Comparison of ENCODE assay signal across 30 mouse cellular contexts in genomic region chr5:37213709-37214103, GRCm38 (mm10). TPM values are rescaled to one million over a fixed set of nuclear protein-coding genes. Genes with fewer than 3 reads are reported as not detected.
DNase-seq lines count a peak whose midpoint lies in the region; ATAC-seq lines count a peak whose summit lies in the region.
"Had no signal": no experiment of that assay in that cellular context is flagged by ENCODE, and none has a peak within 500 bp of the region (broad histone marks: within the 10 kb centered on the region; RNA-seq: fewer than 3 reads in every experiment).

No protein-coding gene starts in this region.

- DNase-seq in hindbrain, embryonic 10.5 days (ENCODE audit: low spot score), result no peak
- DNase-seq in midbrain, embryonic 11.5 days (ENCODE audit: low spot score, missing footprints), result peak; percentile 53
- DNase-seq in midbrain, embryonic 10.5 days (ENCODE audit: low spot score), result no peak
- DNase-seq in gastrocnemius, postnatal 36 days, result no peak
- DNase-seq: adrenal gland, adult 8-10 months; adrenal gland, postnatal 25 days; cerebellum, adult 11-12 months; cerebellum, adult 9-11 months; forebrain, postnatal 0 days; gastrocnemius, adult 2 months; gastrocnemius, postnatal 25 days; heart, adult 2 months; heart, postnatal 14 days; heart, postnatal 4 days; kidney, adult 18-20 months had no signal

- 0 out of 2 replicates have a peak, but pooled peaks cover 5% of the 10 kb centered on the region for H3K27me3 ChIP-seq in hindbrain, embryonic 12.5 days
- no peaks in the 10 kb centered on the region for H3K27me3 ChIP-seq in hindbrain, embryonic 10.5 days (ENCODE audit: insufficient read depth, poor library complexity, severe bottlenecking)
- no peaks in the 10 kb centered on the region for H3K27me3 ChIP-seq in midbrain, embryonic 11.5 days (ENCODE audit: control insufficient read depth, insufficient read depth, low read length)
- no peaks in the 10 kb centered on the region for H3K27me3 ChIP-seq in midbrain, embryonic 10.5 days (ENCODE audit: low read depth, poor library complexity, severe bottlenecking)
- H3K27me3 ChIP-seq in neural tube, embryonic 13.5 days, result no peaks in the 10 kb centered on the region
- H3K27me3 ChIP-seq in neural tube, embryonic 15.5 days (replicated peaks), result 0 out of 2 replicates have a peak, but pooled peaks cover 3% of the 10 kb centered on the region
- H3K27me3 ChIP-seq: embryonic facial prominence, embryonic 12.5 days; embryonic facial prominence, embryonic 15.5 days had no signal

- H3K9me3 ChIP-seq in hindbrain, embryonic 12.5 days (replicated peaks), result no peaks in the 10 kb centered on the region
- H3K9me3 ChIP-seq in hindbrain, embryonic 10.5 days, result no peaks in the 10 kb centered on the region
- no peaks in the 10 kb centered on the region for H3K9me3 ChIP-seq in midbrain, embryonic 11.5 days (ENCODE audit: control insufficient read depth, low read length)
- H3K9me3 ChIP-seq in midbrain, embryonic 10.5 days (replicated peaks), result no peaks in the 10 kb centered on the region
- no peaks in the 10 kb centered on the region for H3K9me3 ChIP-seq in neural tube, embryonic 13.5 days
- H3K9me3 ChIP-seq in neural tube, embryonic 15.5 days (replicated peaks), result no peaks in the 10 kb centered on the region
- H3K9me3 ChIP-seq: embryonic facial prominence, embryonic 12.5 days; embryonic facial prominence, embryonic 15.5 days; heart, embryonic 10.5 days had no signal

- intact Hi-C loops in gastrocnemius, postnatal 36 days (cut with DNase I), result no loop called here

- WGBS in hindbrain, embryonic 12.5 days, result 78% methylated on average over 4 of the region's 4 CpGs
- WGBS in hindbrain, embryonic 10.5 days, result 83% methylated on average over 4 of the region's 4 CpGs
- WGBS in midbrain, embryonic 11.5 days, result 79% methylated on average over 4 of the region's 4 CpGs
- 82% methylated on average over 4 of the region's 4 CpGs for WGBS in midbrain, embryonic 10.5 days
- WGBS in neural tube, embryonic 13.5 days, result 65% methylated on average over 4 of the region's 4 CpGs
- whole genome bisulfite sequencing in neural tube, embryonic 15.5 days, result 55% methylated on average over 4 of the region's 4 CpGs

- no peak overlapping the region for H3K27ac ChIP-seq in hindbrain, embryonic 12.5 days
- H3K27ac ChIP-seq in hindbrain, embryonic 10.5 days, result no peak overlapping the region
- no peak overlapping the region for H3K27ac ChIP-seq in midbrain, embryonic 11.5 days (ENCODE audit: low read depth, low read length)
- no peak overlapping the region for H3K27ac ChIP-seq in midbrain, embryonic 10.5 days (replicated peaks)
- H3K27ac ChIP-seq in neural tube, embryonic 13.5 days (replicated peaks), result peak overlapping the region; percentile 85
- H3K27ac ChIP-seq in neural tube, embryonic 15.5 days (replicated peaks), result no peak overlapping the region
- H3K27ac ChIP-seq: embryonic facial prominence, embryonic 12.5 days; embryonic facial prominence, embryonic 15.5 days; gastrocnemius, adult 2 months; heart, adult 2 months; heart, embryonic 10.5 days; heart, embryonic 13.5 days; hindbrain, postnatal 0 days had no signal

- no peak overlapping the region for H3K9ac ChIP-seq in hindbrain, embryonic 12.5 days
- no peak overlapping the region for H3K9ac ChIP-seq in midbrain, embryonic 11.5 days (ENCODE audit: low read length)
- H3K9ac ChIP-seq in neural tube, embryonic 13.5 days, result 0 out of 2 replicates have a peak overlapping the region, but pooled peaks have one; percentile 19
- no peak overlapping the region for H3K9ac ChIP-seq in neural tube, embryonic 15.5 days (replicated peaks)
- H3K9ac ChIP-seq: embryonic facial prominence, embryonic 12.5 days; embryonic facial prominence, embryonic 15.5 days; forebrain, postnatal 0 days; heart, embryonic 13.5 days had no signal

- no peak overlapping the region for H3K4me3 ChIP-seq in hindbrain, embryonic 12.5 days
- H3K4me3 ChIP-seq in hindbrain, embryonic 10.5 days, result no peak overlapping the region
- no peak overlapping the region for H3K4me3 ChIP-seq in midbrain, embryonic 11.5 days (ENCODE audit: low read depth, low read length)
- H3K4me3 ChIP-seq in midbrain, embryonic 10.5 days, result no peak overlapping the region
- no peak overlapping the region for H3K4me3 ChIP-seq in neural tube, embryonic 13.5 days
- H3K4me3 ChIP-seq in neural tube, embryonic 15.5 days (replicated peaks), result no peak overlapping the region
- H3K4me3 ChIP-seq: embryonic facial prominence, embryonic 12.5 days; embryonic facial prominence, embryonic 15.5 days; gastrocnemius, adult 2 months; heart, adult 2 months; heart, embryonic 10.5 days; heart, embryonic 13.5 days had no signal

- H3K36me3 ChIP-seq in hindbrain, embryonic 12.5 days, result no peaks in the 10 kb centered on the region
- no peaks in the 10 kb centered on the region for H3K36me3 ChIP-seq in hindbrain, embryonic 10.5 days
- H3K36me3 ChIP-seq in midbrain, embryonic 11.5 days (ENCODE audit: control insufficient read depth, insufficient read depth, low read length), result no peaks in the 10 kb centered on the region
- no peaks in the 10 kb centered on the region for H3K36me3 ChIP-seq in midbrain, embryonic 10.5 days
- no peaks in the 10 kb centered on the region for H3K36me3 ChIP-seq in neural tube, embryonic 13.5 days
- no peaks in the 10 kb centered on the region for H3K36me3 ChIP-seq in neural tube, embryonic 15.5 days
- H3K36me3 ChIP-seq: embryonic facial prominence, embryonic 12.5 days; embryonic facial prominence, embryonic 15.5 days; heart, embryonic 10.5 days; heart, embryonic 13.5 days had no signal

- H3K4me1 ChIP-seq in hindbrain, embryonic 12.5 days, result peaks cover 9% of the 10 kb centered on the region
- 0 out of 2 replicates have a peak, but pooled peaks cover 4% of the 10 kb centered on the region for H3K4me1 ChIP-seq in hindbrain, embryonic 10.5 days (replicated peaks)
- no peaks in the 10 kb centered on the region for H3K4me1 ChIP-seq in midbrain, embryonic 11.5 days (ENCODE audit: control insufficient read depth, insufficient read depth, low read length)
- H3K4me1 ChIP-seq in midbrain, embryonic 10.5 days, result no peaks in the 10 kb centered on the region
- H3K4me1 ChIP-seq in neural tube, embryonic 13.5 days (replicated peaks), result peaks cover 49% of the 10 kb centered on the region
- peaks cover 40% of the 10 kb centered on the region for H3K4me1 ChIP-seq in neural tube, embryonic 15.5 days
- H3K4me1 ChIP-seq: embryonic facial prominence, embryonic 12.5 days; embryonic facial prominence, embryonic 15.5 days; heart, embryonic 10.5 days; heart, embryonic 13.5 days had no signal

- ATAC-seq in hindbrain, embryonic 12.5 days (ENCODE audit: low FRiP score), result 0 out of 2 replicates have a peak, but pooled peaks have one; percentile 16
- no peak for ATAC-seq in midbrain, embryonic 11.5 days (ENCODE audit: low FRiP score)
- no peak for ATAC-seq in neural tube, embryonic 13.5 days (ENCODE audit: low read depth)
- ATAC-seq in neural tube, embryonic 15.5 days (ENCODE audit: low FRiP score), result 0 out of 2 replicates have a peak, but pooled peaks have one; percentile 40
- ATAC-seq: activated CD4-positive, CD25-positive, alpha-beta regulatory T cell, adult 4 months; CD4-positive, CD25-positive, alpha-beta regulatory T cell, adult 4 months; forebrain, embryonic 14.5 days; forebrain, postnatal 0 days; inflammation-experienced regulatory T-cells, adult 6 months; intestine, embryonic 16.5 days had no signal

- no peak overlapping the region for H3K4me2 ChIP-seq in hindbrain, embryonic 12.5 days (replicated peaks)
- no peak overlapping the region for H3K4me2 ChIP-seq in midbrain, embryonic 11.5 days
- H3K4me2 ChIP-seq in neural tube, embryonic 13.5 days, result no peak overlapping the region
- no peak overlapping the region for H3K4me2 ChIP-seq in neural tube, embryonic 15.5 days
- H3K4me2 ChIP-seq: embryonic facial prominence, embryonic 12.5 days; embryonic facial prominence, embryonic 15.5 days; heart, embryonic 13.5 days had no signal

RNA-seq across cellular contexts. Expression of gene Crmp1, which starts 28.0 kb away (rescaled TPM):
- polyA plus RNA-seq in hindbrain, embryonic 12.5 days (2016; fragmentation: Nextera tagmentation; extraction: Ambion mirVana), result 497 and 557 TPM in 2 replicates
- polyA plus RNA-seq in hindbrain, embryonic 10.5 days (2016; fragmentation: Nextera tagmentation; extraction: Ambion mirVana), result 178 and 407 TPM in 2 replicates
- 272 and 295 TPM in 2 replicates for polyA plus RNA-seq in midbrain, embryonic 11.5 days (2014; fragmentation: Nextera tagmentation; extraction: Ambion mirVana)
- polyA plus RNA-seq in midbrain, embryonic 10.5 days (2016; fragmentation: Nextera tagmentation; extraction: Ambion mirVana), result 142 and 235 TPM in 2 replicates
- 739 and 776 TPM in 2 replicates for polyA plus RNA-seq in neural tube, embryonic 13.5 days (2015; fragmentation: Nextera tagmentation; extraction: Ambion mirVana)
- polyA plus RNA-seq in neural tube, embryonic 15.5 days (2015; fragmentation: Nextera tagmentation; extraction: Ambion mirVana), result 679 and 807 TPM in 2 replicates
- under 1 TPM in 1 of 2 experiments, not detected in 1; 0.38 TPM for total RNA-seq in gastrocnemius, postnatal 36 days (2021)
- total RNA-seq: granulocyte monocyte progenitor cell, adult 5-6 weeks; MEL had no signal

Comparison
In these comparisons a context has a peak if more than half of its experiments do, and no peak if none do; other contexts are left out.
1. ATAC-seq: peak in hindbrain, embryonic 12.5 days (single experiment) and neural tube, embryonic 15.5 days (single experiment); none in midbrain, embryonic 11.5 days (single experiment) and neural tube, embryonic 13.5 days (single experiment).